Mouse (Mus musculus): ENCODE data around the gene Zfand3.

DNA sequence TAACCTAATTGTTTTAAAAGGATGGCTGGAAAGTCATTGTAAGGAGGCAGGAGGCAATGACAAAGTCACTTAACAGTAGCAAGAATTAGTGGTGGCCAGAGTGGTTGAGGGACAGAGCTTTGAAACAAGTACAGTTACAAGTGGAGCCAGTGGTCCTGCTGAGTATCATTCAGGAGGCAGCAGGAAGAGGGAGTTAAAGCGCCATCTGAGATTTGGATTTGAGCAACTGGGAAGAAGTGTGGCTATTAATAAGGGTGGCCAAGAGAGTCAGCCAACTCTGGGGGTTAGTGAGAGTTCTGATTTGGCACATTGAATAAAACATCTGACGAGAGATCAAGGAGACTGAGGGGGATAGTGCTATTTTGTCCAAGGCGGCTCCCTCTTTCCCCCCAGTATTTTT lies 54.1 kb downstream of the Zfand3 start:
- no peak for TF ChIP-seq CTCF (IDR thresholded peaks at IDR 0.05; ENCODE audit: low read depth, low read length)
- TF ChIP-seq POLR2A (IDR thresholded peaks at IDR 0.05; ENCODE audit: extremely low read depth, insufficient read depth, low read length) = no peak
